Mouse (Mus musculus): Measurements from ENCODE around the gene Tmprss11e. TPM values are rescaled to one million over a fixed set of nuclear protein-coding genes. Genes with fewer than 3 reads are reported as not detected.

Gene Tmprss11e
- polyA plus RNA-seq, 1 experiment from 2014 or later: not detected

- Histone ChIP-seq H3K4me1 (ENCODE audit: insufficient read depth, low read length) (no peaks in the 10 kb centered on the region), H3K27ac (ENCODE audit: low read length) (no peak overlapping the region), H3K36me3 (ENCODE audit: insufficient read depth, low read length) (no peaks in the 10 kb centered on the region), H3K4me2 (replicated peaks; ENCODE audit: low read depth, low read length) (no peak overlapping the region), H3K9me3 (ENCODE audit: low read length) (no peaks in the 10 kb centered on the region), H3K9ac (replicated peaks; ENCODE audit: low read length) (no peak overlapping the region), H3K27me3 (ENCODE audit: insufficient read depth, low read length) (no peaks in the 10 kb centered on the region), H3K4me3 (ENCODE audit: low read length) (no peak overlapping the region)
- ATAC-seq (ENCODE audit: low FRiP score, low TSS enrichment): no peak
- 76% methylated on average over 3 of the region's 3 CpGs for WGBS
These were observed 40.7 kb downstream of the Tmprss11e start for GRCm38 (mm10) chr5:86704923-86705322.

DNA sequence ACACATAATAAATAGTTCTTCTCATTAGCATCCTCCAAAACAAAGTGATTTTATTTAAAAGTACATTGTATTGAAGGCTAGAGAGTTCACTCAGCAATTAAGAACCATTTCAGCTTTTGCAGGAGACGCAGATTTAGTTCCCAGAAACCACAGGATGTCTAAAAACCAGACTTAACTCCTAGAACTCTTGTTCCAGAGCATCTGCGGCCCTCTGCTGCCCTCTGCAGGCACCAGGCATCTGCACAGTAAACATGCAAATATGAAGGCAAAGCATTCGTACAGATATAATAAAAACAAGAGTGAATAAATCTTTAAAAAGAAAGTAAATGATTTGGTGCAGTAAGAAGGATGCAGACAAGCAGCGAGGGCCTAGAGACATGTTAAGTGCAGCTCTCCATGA, 60.9 kb downstream of the Tmprss11e start:
- 62% methylated on average over 4 of the region's 4 CpGs for WGBS
- no peak for ATAC-seq (ENCODE audit: low FRiP score, low TSS enrichment)

DNA sequence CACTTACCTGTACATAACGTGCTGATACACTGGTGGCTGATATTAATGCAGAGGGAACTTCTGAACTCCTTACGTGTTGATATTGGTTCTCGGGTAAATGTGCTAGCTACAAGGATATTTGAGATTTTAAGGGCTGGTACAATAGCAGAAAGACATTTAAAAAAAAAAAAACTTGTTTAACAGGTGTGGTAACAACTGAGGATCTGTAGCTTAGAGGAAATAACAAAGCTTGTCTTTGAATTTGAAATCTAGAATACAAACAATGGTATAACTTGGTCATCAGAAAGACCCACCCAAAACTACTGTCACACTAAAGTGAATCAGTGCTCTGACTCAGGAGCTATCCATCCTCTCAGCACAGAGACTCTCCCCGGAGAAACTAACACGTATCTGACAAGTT, 69.4 kb downstream of the Tmprss11e start, which contains the start of gene Tmprss11b:
TSS of gene Tmprss11b (minus strand) at position 101 of the 400 bp plus-strand sequence.
- Histone ChIP-seq H3K27me3 (ENCODE audit: insufficient read depth, low read length) (no peaks in the 10 kb centered on the region), H3K9me3 (ENCODE audit: low read length) (no peaks in the 10 kb centered on the region), H3K27ac (ENCODE audit: low read length) (no peak within 1 kb of the TSS), H3K4me1 (ENCODE audit: insufficient read depth, low read length) (no peaks in the 10 kb centered on the region), H3K36me3 (ENCODE audit: insufficient read depth, low read length) (no peaks in the 10 kb centered on the region), H3K4me3 (ENCODE audit: low read length) (no peak within 1 kb of the TSS), H3K4me2 (replicated peaks; ENCODE audit: low read depth, low read length) (no peak within 1 kb of the TSS), H3K9ac (replicated peaks; ENCODE audit: low read length) (no peak within 1 kb of the TSS)
- whole genome bisulfite sequencing: 72% methylated on average over 5 of the region's 5 CpGs
- ATAC-seq (ENCODE audit: low FRiP score, low TSS enrichment): no peak

More for the DNA sequence above, 60.9 kb downstream of the Tmprss11e start:
- H3K9ac ChIP-seq (replicated peaks; ENCODE audit: low read length): no peak overlapping the region
- no peak overlapping the region for H3K4me3 ChIP-seq (ENCODE audit: low read length)
- no peak overlapping the region for H3K27ac ChIP-seq (ENCODE audit: low read length)
- no peaks in the 10 kb centered on the region for H3K27me3 ChIP-seq (ENCODE audit: insufficient read depth, low read length)
- no peaks in the 10 kb centered on the region for H3K36me3 ChIP-seq (ENCODE audit: insufficient read depth, low read length)
- no peaks in the 10 kb centered on the region for H3K4me1 ChIP-seq (ENCODE audit: insufficient read depth, low read length)
- no peaks in the 10 kb centered on the region for H3K9me3 ChIP-seq (ENCODE audit: low read length)
- no peak overlapping the region for H3K4me2 ChIP-seq (replicated peaks; ENCODE audit: low read depth, low read length)

Other genes with a start within 250 kb of the Tmprss11e start
- gene Tmprss11g, start 227.2 kb downstream of the Tmprss11e start, polyA plus RNA-seq (2015; fragmentation: Nextera tagmentation; extraction: Ambion mirVana): not detected in 2 replicates
- not detected in 2 replicates for gene Tmprss11f, start 113.4 kb downstream of the Tmprss11e start, polyA plus RNA-seq (2015; fragmentation: Nextera tagmentation; extraction: Ambion mirVana)
- not detected in 2 replicates for gene Tmprss11b, start 69.5 kb downstream of the Tmprss11e start, polyA plus RNA-seq (2015; fragmentation: Nextera tagmentation; extraction: Ambion mirVana)
- 36.3 and 40.4 TPM in 2 replicates for gene Ythdc1, start 58.4 kb upstream of the Tmprss11e start, polyA plus RNA-seq (2015; fragmentation: Nextera tagmentation; extraction: Ambion mirVana)
- gene Ugt2b34, start 161.1 kb upstream of the Tmprss11e start, polyA plus RNA-seq (2015; fragmentation: Nextera tagmentation; extraction: Ambion mirVana): 12.9 and 16.7 TPM in 2 replicates
- not detected in 2 replicates for gene Ugt2b1, start 180.7 kb upstream of the Tmprss11e start, polyA plus RNA-seq (2015; fragmentation: Nextera tagmentation; extraction: Ambion mirVana)